Mouse (Mus musculus) ZHBTc4 (cell line): ENCODE data around the gene Krtap16-3.
A peak's percentile ranks its signal among the peaks of the same experiment; 100 is the strongest.

Experiments
- DNase-seq: peaks from one replicate; pipeline ENCODE4 v3.0.0-alpha.2; 2011; ENCODE audit warnings: low read depth, low spot score

Krtap16-3 gene

GRCm38 (mm10) chr16:88962773-88963172 is at the start of gene Krtap16-3:
TSS of gene Krtap16-3 (minus strand) at chr16:88962873.
- DNase-seq = no peak

DNA sequence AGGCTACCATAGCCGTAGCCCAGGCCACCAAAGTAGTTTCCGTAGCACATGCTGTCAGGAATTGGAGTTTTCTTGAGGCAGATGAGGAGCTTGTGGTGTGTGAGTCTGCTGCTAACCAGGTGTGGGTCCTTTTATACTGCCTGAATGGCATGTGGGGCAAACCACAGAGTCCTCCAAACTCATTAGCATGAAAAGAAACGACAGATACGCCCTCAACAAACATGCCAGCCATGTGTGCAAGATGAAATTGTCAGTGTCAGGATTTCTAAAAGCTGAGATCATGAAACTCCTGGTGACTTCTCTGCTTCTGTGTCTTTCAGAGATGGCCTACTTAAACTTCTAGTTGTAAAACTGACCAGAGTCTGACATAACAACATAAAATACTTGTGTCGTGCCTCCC is 48.0 kb upstream of the Krtap16-3 start, which contains the start of gene Krtap22-2:
TSS of gene Krtap22-2 (minus strand) at position 101 of the 400 bp plus-strand sequence.
- peak; percentile 9 for DNase-seq

DNA sequence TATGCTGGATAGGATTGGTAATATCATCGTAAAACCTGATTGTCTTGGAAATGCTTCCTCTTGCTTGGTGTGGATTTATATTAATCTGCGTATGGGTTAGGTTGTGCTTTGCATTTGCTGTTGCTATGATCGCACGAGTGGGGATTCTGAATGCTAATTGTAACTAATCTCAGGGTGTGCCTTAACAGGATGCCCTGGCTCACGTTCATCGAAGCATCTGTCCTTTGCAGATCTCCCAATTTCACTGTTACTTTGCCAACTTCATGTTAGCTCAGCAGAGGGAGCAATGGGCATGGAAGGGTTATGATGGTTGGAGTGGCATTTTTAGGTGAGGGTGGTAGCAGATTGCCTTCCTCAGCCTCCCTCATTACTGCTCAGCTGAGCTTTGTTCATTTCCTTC is 21.6 kb downstream of the Krtap16-3 start:
- DNase-seq = no peak

DNA sequence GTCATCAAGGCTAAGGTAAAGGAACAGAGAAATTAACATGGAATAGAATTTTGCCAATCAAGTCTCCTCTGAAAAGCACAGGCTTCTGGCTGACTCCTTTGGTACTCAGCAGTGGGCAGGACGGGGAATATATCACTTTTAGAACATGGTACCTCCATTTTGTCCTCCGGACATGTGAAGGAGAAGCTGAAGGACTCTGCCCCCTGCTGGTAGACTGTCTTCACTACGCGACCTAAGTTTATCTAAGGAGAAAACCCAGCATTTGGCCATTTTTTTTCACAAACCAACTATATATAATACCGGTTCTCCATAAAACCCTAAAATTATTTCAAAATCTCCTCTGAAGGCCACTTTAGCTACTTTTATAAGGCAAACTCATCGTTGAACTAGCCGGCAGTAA is 24.4 kb downstream of the Krtap16-3 start:
- DNase-seq = peak; percentile 65

- no peak for DNase-seq
These were observed 30.5 kb downstream of the Krtap16-3 start, which contains the start of gene Krtap19-9b for GRCm38 (mm10) chr16:88932165-88932564. TSS of gene Krtap19-9b (minus strand) at chr16:88932265.
